Mouse (Mus musculus) kidney, postnatal 10 days (tissue): ENCODE results near the gene Bdnf.

ENCODE experiments used
- DNase-seq: peaks from one replicate; pipeline ENCODE4 v3.0.0; 2021; ENCODE audit warnings: mixed read lengths

The Bdnf gene

DNA sequence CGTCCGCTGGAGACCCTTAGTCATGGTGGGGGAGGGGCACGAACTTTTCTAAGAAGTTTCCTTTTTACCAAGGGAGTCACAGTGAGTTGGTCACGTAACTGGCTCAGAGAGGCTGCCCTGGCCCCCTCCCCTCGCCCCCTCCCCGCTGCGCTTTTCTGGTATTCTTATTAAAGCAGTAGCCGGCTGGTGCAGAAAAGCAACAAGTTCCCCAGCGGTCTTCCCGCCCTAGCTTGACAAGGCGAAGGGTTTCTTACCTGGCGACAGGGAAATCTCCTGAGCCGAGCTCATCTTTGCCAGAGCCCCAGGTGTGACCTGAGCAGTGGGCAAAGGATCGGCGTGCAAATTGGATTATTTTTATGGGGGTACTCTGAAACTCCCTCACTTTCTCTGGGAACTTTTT is at the start of gene Bdnf:
TSS of gene Bdnf (plus strand) at position 169 of the 400 bp plus-strand sequence.
- no peak for DNase-seq

DNA sequence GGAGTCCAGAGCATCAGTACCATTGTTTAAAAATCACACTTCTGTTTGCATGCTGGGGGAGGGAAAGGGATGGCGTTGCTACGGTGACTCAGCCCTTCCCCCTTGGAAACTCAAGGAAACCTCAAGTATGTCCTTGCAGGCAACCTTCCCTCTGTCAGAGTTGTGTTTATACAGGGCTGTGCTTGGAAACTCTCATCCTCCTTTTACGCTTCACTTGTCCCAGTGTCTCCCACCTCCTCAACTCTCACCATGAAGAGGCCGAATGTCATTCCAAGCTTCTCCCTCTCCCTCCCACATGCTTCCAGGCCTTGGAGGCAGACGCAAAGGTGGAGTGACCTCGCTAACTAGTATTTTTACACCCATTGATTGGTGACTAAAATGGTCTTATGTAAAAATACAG is 47.6 kb upstream of the Bdnf start:
- DNase-seq: no peak

DNA sequence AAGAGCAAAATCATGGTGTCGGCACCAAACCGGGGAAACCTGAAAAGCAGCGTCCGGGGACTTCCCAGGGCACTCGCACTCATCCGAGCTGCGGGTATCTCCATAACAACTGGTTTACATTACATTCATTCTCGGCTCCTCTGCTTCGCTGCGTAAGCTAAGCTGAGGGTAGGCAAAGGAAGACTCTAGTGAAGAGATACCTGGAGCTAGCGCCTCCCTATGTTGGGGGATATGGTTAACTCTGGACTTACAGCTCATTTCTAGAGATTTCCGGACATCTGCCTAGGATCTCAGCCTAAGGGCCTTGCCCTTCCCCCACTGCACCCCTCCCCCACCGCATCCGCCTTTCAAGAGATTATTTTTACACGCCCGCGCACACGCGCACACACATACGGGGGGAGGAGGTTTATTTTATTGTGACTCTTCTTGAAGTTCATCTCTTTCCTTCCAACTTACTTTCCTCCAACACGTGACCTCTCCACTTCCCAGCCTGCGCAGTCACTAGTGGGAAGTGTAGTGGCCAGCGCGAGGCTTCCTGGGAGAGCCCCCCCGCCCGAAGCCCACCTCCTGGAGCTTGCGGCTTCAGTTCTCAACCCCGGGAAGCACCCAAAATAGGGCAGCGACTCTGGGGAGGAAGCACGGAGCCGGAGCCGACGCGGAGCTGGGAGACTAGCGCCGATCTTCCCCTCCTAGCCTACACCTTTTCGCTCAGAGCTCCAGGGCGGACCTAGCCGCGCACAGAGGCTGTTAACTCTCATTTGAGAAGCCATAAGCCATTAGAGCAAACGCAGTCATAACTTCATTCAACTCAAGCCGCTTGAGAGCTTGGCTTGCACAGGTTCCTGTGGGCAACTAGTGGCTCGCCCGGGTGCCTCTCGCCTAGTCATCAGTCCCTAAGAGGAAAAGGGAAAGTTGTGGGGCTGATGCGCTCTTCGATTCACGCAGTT is 718 bp upstream of the Bdnf start:
- peak; percentile 18 for DNase-seq

DNA sequence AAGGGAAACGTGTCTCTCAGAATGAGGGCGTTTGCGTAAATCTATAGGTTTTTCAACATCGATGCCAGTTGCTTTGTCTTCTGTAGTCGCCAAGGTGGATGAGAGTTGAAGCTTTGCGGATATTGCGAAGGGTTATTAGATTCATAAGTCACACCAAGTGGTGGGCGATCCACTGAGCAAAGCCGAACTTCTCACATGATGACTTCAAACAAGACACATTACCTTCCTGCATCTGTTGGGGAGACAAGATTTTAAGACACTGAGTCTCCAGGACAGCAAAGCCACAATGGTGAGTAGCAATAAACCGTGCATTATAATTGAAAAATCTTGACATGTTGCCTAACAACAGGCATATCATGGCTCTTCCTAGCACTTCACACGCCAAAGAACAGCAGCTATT is 551 bp downstream of the Bdnf start:
- no peak for DNase-seq

DNA sequence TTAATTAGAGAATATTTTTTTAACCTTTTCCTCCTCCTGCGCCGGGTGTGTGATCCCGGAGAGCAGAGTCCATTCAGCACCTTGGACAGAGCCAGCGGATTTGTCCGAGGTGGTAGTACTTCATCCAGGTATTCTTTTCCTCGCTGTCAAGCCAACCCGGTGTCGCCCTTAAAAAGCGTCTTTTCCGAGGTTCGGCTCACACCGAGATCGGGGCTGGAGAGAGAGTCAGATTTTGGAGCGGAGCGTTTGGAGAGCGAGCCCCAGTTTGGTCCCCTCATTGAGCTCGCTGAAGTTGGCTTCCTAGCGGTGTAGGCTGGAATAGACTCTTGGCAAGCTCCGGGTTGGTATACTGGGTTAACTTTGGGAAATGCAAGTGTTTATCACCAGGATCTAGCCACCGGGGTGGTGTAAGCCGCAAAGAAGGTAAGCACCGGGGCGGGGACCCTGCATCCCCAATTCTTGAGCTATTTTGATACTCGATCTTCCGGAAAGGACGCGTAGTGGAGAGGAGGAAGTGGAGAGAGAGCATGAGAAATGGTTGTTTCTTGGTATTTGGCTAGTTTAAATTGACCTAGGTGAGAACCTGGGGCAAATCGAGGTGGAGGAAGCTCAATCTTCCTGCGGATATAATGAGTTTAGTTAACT is 1.6 kb downstream of the Bdnf start:
- peak; percentile 84 for DNase-seq

DNA sequence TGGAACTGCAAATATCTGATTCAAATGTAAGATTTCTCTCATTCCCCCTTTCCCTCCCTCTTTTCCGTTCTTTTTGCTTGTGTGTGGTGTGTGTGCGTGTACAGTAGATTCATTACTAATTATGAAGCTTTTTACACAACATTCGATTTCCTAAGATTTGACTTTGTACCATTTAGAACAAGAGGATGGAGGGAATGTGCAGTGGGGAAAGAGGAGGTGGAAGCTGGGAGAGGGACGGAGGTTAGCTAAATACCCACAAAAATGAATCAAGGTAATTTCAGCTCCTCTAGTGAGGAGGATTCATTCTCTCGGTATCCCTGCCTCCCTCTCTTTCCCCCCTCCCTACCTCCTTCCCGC is 2.1 kb downstream of the Bdnf start:
- DNase-seq: no peak

DNA sequence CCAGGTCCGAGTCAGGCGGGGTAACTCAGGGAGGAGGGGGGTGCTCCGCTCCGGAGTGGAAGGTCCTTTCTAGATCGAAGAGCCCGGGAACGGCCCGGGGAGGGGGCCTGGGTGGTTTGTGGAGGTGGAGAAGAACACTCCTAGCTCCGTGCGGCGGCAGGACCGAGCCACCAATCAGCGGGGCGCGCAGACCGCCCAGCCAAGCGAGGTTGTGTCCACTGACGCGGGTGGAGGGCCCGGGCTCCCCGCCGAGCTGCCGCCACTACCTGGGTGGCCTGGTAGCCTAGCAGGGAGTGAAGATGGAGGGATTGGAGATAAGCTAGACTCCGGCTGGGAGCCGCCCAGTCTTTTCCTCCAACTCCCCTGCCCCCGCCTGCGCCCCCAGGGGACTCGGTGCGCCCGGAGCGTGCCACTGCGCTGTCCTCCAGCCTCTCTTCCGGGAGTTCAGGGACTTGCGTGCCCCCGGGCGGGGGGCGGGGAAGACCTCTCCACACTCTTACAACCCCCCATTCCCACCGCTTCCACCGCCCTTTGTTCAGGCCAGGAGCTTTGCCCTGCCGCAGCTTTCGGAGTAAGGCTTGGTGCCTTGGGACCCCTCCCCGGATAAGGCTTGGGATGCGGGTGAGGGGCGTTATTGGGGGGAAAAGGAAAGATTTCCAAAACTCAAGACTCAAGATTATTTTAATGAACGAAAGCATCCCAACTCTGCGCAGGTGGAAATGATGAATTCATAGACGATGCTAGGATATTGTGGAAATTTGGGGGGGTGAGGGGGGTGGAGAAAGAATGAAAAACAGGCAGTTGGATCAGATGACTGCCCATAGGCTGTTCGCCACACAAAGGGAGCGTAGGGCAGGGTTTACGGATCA is 3.0 kb downstream of the Bdnf start:
- peak; percentile 5 for DNase-seq

DNA sequence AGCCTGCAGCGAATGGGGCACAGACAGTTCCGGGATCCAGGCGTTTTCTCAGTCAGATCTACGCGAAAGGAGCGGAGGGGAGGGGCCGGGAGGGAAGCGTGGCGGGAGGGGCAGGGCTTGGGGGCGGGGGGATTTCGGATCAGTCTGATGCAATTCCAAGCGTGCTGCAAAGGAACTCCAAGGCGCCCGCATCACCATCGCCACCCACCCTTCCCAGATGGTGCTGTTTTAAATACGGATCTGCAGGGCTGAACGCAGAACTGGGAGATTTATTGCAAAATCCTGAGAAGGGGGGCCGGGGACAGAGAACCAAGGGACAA is 3.5 kb downstream of the Bdnf start:
- peak; percentile 28 for DNase-seq

DNA sequence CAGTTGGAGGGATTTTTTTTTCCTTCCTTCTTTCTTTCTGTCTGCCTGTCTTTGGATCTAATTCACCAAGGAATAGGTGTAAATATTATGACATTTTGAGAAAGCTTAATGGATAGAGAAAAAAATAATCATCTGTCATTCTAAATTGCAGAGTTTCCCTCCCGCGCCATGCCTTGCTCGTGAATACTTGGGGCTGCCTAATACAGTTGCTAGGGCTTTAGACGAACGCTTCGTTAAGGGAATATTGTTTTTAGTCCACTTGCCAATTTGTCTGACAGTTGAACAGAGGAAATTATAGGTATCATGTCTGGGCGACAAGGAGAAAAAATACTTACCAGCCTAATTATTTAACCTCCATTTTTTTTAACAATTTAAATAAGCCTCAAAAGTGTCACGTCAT is 4.0 kb downstream of the Bdnf start:
- DNase-seq: no peak

DNA sequence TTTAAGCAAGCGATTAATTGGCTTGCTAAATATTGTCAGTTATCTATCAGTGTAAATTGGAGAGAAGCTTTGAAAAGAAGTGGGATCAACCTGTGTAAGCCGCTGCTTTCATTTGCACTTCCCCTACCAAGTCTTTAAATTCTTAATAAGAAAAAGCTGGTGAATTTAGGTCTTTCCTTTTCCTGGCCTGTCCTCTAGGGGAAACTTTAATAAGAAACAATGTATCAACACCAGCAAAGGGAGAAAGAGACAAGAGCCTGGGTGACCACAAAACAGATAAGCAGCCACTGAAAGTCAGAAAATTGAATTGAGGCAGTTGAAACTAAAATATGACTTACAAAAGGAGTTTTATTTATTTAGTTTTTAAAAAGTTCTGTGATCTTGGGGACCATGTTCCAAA is 4.9 kb downstream of the Bdnf start:
- no peak for DNase-seq

DNA sequence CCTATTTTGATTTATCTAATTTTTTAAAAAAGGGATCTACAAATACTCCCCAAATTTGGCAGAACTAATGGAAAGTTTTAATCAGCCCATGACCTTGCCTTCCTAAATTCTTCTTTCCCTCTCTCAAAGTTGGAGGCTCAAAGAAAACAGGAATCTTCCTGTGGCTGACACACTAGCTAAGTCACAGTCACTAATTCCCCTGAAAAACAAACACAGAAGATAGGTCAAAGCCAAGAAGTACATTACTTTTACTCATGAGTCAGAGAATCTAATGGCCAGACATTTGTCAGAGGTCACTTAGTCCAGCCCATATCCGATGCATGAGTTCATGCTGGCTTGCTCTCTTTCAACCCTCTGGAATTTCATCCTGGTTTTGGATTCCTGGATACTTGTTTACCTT is 6.6 kb downstream of the Bdnf start:
- no peak for DNase-seq

DNA sequence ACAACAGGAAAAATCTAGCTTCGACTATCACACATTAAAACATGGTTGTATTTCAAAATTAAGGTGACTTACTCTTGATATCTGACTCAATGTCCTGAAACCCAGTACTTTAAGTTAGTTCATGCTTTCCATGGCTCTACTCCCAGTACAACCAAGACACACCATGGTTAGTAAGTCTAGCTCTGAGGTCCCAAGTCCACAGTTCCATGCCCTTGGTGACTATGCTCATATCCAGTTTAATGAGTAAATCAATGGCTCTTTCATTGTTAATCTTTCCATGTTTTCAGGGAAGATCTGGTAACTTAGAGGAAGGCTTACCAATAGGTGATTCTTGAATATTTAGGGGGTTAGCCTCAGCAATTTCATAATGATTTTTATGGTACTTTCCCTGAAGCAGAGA is 14.2 kb downstream of the Bdnf start:
- DNase-seq: no peak

DNA sequence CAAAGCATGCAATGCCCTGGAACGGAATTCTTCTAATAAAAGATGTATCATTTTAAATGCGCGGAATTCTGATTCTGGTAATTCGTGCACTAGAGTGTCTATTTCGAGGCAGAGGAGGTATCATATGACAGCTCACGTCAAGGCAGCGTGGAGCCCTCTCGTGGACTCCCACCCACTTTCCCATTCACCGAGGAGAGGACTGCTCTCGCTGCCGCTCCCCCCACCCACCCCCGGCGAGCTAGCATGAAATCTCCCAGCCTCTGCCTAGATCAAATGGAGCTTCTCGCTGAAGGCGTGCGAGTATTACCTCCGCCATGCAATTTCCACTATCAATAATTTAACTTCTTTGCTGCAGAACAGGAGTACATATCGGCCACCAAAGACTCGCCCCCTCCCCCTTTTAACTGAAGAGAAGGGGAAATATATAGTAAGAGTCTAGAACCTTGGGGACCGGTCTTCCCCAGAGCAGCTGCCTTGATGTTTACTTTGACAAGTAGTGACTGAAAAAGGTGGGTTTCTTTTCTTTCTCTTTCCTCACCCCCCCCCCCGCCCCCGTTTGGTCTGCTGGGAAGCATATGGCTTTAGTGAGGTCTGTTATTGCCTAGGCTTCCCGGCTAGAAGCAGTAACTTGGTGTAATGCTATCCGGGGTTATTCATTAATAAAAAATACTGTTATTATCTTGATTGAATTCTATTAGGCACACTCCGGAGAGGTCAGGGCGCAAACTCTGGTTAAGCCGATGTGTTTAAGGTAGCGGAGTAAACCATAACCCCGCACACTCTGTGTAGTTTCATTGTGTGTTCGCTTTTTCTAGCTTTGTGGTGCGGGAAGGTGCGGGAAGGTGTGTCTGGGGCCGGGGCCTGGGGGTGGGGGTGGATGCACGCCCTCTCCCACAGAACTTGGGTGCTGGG is 18.0 kb downstream of the Bdnf start:
- peak; percentile 11 for DNase-seq

DNA sequence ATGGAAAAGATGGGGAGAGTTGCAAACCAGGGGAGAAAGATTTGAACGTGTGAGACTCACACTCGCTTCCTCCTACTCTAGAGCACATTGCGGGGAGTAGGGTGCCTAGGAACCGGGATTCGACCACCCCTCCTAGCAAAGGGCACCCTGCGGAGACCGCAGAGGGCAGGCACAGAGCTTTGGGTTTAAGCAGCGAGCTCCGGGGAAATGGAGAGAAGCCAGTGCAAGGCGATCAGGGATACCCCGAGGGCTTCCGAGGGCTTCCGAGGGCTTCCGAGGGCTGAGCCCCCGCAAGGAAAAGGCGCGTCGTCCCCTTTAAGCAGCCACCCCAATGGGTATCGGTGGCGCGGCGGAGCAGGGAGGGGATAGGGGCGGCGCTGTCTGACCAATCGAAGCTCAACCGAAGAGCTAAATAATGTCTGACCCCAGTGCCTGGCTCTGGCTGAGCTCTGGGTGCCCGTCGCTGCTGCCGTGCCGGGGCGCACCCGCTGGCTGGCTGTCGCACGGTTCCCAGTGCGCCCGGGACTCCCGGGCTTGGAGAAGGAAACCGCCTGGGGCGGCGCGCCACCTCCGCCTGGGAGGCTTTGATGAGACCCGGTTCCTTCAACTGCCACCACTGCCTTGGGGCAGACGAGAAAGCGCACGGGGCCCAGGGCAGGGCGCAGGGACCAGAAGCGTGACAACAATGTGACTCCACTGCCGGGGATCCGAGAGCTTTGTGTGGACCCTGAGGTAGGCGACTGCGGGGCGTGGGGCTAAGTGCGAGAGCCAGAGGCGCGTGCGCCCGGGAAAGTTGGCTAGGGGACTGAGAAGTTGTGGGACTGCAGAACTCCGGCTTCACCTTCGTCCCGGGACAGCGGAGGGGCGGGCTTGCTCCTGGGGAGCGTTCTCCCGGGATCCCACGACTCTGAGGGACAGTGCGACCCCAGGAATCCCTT is 18.9 kb downstream of the Bdnf start:
- DNase-seq: peak; percentile 46

DNA sequence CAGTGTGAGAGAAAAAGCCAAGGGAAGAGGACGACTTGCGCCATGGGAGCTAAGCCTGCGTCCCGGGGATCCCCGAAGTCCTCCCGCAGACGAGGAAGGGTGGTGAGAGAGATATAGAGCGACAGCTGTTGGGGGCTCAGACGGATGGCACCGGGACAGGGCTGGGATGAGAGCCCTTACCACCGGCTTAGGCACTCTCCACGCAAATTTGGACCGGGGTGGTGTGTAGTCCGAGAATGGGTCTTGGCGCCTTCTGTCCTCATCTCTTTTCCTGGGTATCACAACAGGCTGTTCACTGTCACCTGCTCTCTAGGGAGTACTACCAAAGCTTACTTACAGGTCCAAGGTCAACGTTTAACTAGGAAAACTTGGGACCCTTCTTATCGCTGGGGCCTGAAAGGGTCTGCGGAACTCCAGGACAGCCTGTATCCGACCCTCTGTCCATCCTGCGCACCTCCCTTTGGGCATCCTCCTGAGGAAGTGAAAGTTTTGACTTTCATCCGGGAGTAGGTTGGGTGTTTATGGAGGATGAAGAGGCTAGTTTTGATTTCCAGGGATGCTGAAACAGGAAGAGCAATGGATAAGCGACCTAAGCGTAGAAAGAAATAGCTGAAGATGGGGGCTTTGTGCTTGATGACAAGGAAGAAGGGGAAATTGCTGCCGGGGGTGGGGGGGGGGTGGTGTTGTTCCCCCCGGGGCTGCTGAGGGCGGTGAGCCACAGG is 19.8 kb downstream of the Bdnf start:
- no peak for DNase-seq

DNA sequence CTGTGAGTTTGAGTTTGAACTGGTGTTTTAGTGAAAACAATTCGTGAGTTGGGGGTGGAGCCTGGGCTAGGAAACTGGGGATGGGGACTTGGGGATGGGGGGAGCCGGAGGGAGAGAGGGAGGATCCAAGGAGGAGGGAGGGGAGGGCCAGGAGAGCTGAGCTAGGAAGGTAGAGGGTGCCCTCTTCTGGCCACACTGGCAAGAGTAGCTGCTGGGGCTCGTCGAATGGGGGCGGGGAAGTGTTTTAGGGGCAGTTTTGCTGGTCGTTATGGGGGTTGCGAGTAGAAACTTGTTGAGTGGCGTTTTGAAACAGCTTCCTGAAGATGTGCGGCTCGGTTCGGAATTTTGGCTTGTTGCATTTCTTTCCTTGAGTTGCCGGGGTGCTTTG is 20.3 kb downstream of the Bdnf start:
- peak; percentile 84 for DNase-seq

DNA sequence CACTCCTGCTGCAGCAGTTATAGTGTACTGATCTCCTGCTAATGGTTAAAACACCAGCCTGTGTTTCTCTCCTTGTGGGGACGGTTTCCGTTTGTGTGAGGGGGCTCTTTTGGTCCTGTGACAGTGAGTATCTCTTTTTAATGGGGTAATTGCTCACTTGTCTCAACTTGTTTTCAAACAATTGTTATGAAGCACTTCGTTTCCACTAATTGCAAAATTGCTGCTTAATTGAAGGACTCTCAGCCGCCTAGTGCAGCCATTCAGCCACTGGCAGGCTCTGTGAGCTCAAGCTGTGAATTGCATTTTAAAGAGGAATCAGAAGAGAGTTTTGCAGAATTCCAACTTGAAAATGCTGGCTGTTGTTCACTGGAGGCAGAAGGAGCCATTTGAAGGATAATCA is 22.7 kb downstream of the Bdnf start:
- DNase-seq: no peak

DNA sequence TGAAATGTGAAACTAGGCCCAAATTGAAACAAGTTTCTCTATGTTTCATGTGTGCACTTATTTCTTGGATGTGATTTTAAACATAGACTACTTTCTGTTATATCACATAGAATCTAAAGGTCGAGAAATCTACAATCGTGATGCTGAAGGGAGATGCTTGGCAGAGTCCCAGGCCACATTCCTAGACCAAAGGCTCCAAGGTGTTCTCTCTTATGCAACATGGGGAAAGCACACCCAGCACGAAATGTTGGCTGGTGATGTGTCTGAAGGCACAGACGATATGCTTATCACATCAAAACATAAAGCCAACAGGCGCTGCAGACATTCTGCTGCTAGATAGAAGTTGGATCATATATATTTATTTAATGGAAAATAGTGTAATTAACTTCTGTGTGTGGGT is 25.8 kb downstream of the Bdnf start:
- DNase-seq: no peak

DNA sequence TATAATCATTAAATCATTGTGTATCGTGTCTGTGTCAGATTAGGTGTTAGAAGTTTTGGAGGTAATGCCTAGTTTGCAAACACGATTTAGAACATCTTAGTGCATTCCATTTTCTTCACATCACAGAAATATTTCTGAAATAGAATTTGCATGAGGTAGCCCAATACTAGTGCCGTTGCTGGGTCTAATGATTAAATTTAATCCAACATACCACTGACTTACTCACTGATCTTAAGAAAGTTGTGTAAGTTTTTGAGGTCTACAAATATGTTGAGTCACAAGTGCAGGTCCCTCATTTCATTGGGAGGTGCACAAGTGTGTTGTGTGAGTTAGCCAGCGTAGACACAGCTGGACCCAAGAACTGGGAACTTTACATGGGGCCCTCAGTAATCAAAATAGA is 29.1 kb downstream of the Bdnf start:
- DNase-seq: no peak

DNA sequence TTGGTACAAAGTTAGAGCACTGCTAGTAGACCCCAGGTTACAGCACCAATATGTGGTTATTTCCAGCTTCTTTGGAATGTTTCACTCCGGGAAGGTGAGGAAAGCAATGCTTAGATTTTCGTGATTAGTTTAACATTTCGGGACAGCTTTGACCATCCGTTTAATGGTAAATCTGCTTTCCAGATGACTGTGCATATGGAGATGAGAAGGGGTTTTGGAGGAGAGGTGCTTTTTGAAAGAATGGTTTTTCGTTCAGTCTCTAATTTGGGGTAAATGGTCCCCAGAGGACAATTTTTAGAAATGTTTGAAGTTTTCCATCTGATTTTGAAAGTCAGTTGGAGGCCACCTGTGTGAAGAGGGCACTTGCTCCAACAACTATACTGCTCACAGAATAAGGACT is 29.6 kb downstream of the Bdnf start:
- DNase-seq: no peak

DNA sequence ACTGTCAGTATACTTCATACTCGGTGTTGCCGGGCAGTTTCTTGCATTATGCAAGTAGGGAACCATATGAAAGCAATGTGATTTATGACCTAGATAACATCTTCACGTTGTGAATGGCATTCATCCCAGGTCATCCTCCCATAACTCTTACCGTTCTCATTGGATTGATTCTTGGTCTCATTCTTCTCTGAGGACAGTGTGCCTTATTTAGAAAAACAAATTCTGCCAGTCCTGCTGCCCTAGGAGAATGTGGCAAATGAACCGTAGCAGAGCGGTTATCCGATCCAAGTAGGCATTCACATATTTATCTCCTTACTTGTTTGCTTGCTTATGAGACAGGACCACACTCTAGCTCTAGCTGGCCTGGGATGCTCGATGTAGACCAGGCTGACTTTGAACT is 32.0 kb downstream of the Bdnf start:
- DNase-seq: no peak
